Mouse (Mus musculus) MN1 (cell line): ENCODE measurements around the gene Senp1.

Experiments used
- DNase-seq: peaks from one replicate; pipeline ENCODE4 v3.0.0-alpha.2; 2016; ENCODE audit warnings: low spot score

The Senp1 gene

GRCm38 (mm10) chr15:98048918-98049700 is 44.4 kb downstream of the Senp1 start:
- DNase-seq = no peak

- no peak for DNase-seq
These were observed 49.2 kb downstream of the Senp1 start for GRCm38 (mm10) chr15:98044387-98044786.

- no peak for DNase-seq
These were observed 49.6 kb downstream of the Senp1 start for GRCm38 (mm10) chr15:98043967-98044366.

- DNase-seq = no peak
These were observed 51.0 kb downstream of the Senp1 start for GRCm38 (mm10) chr15:98042508-98042907.

GRCm38 (mm10) chr15:98039682-98040081 is 53.9 kb downstream of the Senp1 start:
- no peak for DNase-seq

GRCm38 (mm10) chr15:98036578-98036977 is 57.0 kb downstream of the Senp1 start:
- DNase-seq = no peak

- DNase-seq = no peak
These were observed 58.3 kb downstream of the Senp1 start for GRCm38 (mm10) chr15:98035076-98035755.

GRCm38 (mm10) chr15:98033233-98033748 is 60.3 kb downstream of the Senp1 start:
- no peak for DNase-seq

GRCm38 (mm10) chr15:98029798-98030197 is 63.7 kb downstream of the Senp1 start:
- DNase-seq = no peak

- DNase-seq = no peak
These were observed 66.3 kb downstream of the Senp1 start for GRCm38 (mm10) chr15:98026967-98027904.

GRCm38 (mm10) chr15:98025611-98026010 is 67.9 kb downstream of the Senp1 start:
- DNase-seq = no peak

- DNase-seq = no peak
These were observed 70.4 kb downstream of the Senp1 start for GRCm38 (mm10) chr15:98023137-98023536.

- DNase-seq = peak; percentile 45
These were observed 71.7 kb downstream of the Senp1 start for GRCm38 (mm10) chr15:98021886-98022285.

GRCm38 (mm10) chr15:98019047-98019446 is 74.5 kb downstream of the Senp1 start:
- DNase-seq = peak; percentile 37

- DNase-seq = no peak
These were observed 75.6 kb downstream of the Senp1 start for GRCm38 (mm10) chr15:98017925-98018324.

GRCm38 (mm10) chr15:98012810-98013209 is 80.7 kb downstream of the Senp1 start:
- no peak for DNase-seq

GRCm38 (mm10) chr15:98005181-98005580 is 88.4 kb downstream of the Senp1 start:
- DNase-seq = no peak

- no peak for DNase-seq
These were observed 88.8 kb downstream of the Senp1 start for GRCm38 (mm10) chr15:98004740-98005159.

- no peak for DNase-seq
These were observed 89.5 kb downstream of the Senp1 start, which contains the start of gene Col2a1 for GRCm38 (mm10) chr15:98003822-98004739. Col2a1 (minus strand) TSS chr15:98004695.

- no peak for DNase-seq
These were observed 90.3 kb downstream of the Senp1 start for GRCm38 (mm10) chr15:98002991-98003821.
